Mouse (Mus musculus) MEL (cell line): ENCODE data around the gene Atp6v0a1.

Experiments used
- MAFK ChIP-seq: IDR thresholded peaks from 2 replicates; pipeline ENCODE4 v1.6.1; 2011; ENCODE audit warnings: low read depth, mild to moderate bottlenecking, low read length, improper control_type of control experiment, borderline replicate concordance
- NRF1 ChIP-seq: IDR thresholded peaks from 2 replicates; pipeline ENCODE4 v1.6.1; 2014; ENCODE audit warnings: low read depth, mild to moderate bottlenecking, inconsistent platforms, low read length, improper control_type of control experiment, moderate library complexity; ENCODE audit not compliant: poor library complexity, insufficient read depth, severe bottlenecking
- POLR2A ChIP-seq, 2 experiments: IDR thresholded peaks; 2 replicates each; pipeline ENCODE4 v1.6.1; 2011 to 2012; ENCODE audit warnings: low read length in 2 of 2, mild to moderate bottlenecking in 2 of 2, control low read depth in 1 of 2, improper control_type of control experiment in 1 of 2, low read depth in 1 of 2, moderate library complexity in 1 of 2; ENCODE audit not compliant: control insufficient read depth in 1 of 2, insufficient read depth in 1 of 2, poor library complexity in 1 of 2

GRCm38 (mm10) chr11:100975241-100975640 lies 34.0 kb upstream of the Atp6v0a1 start:
- no peak for TF ChIP-seq MAFK
- TF ChIP-seq POLR2A (IDR thresholded peaks at IDR 0.05; ENCODE audit: control insufficient read depth in 1 of 2, insufficient read depth in 1 of 2, low read depth in 1 of 2, low read length in 2 of 2, poor library complexity in 1 of 2), result no peak
- TF ChIP-seq NRF1, result no peak
